Mouse (Mus musculus) heart, embryonic 16.5 days (tissue): ENCODE measurements at regions not wholly inside any gene's neighbourhood (a gene's known extent, or its start where the extent isn't known, plus 50 kb on each side); places are given as distances from the start of the nearest gene placed in this dataset.

ENCODE experiments used
- ATAC-seq: fragments of 200-750 bp; cut with Nextera tagmentation; replicated peaks from 2 replicates; pipeline ENCODE4 v1.8.0; 2017; ENCODE audit warnings: moderate number of reproducible peaks; ENCODE audit not compliant: insufficient read depth, low FRiP score; ENCODE audit errors: extremely low read depth
- H3K27ac ChIP-seq: fragments of 300-500 bp; sonication (generic); 2 replicates; pipeline ENCODE4 v1.5.1; 2014; ENCODE audit warnings: mild to moderate bottlenecking, low read length, control low read depth, moderate library complexity
- H3K27me3 ChIP-seq: fragments of 300-500 bp; sonication (generic); 2 replicates; pipeline ENCODE4 v1.6.1; 2014; ENCODE audit warnings: low read length, mixed read lengths; ENCODE audit not compliant: control insufficient read depth, insufficient read depth
- H3K36me3 ChIP-seq: fragments of 300-500 bp; sonication (generic); 2 replicates; pipeline ENCODE4 v1.6.1; 2014; ENCODE audit not compliant: control insufficient read depth, insufficient read depth
- H3K4me1 ChIP-seq: fragments of 300-500 bp; sonication (generic); 2 replicates; pipeline ENCODE4 v1.6.1; 2014; ENCODE audit warnings: low read length, mixed read lengths; ENCODE audit not compliant: control insufficient read depth, insufficient read depth
- H3K4me2 ChIP-seq: fragments of 300-500 bp; sonication (generic); 2 replicates; pipeline ENCODE4 v1.6.1; 2014; ENCODE audit warnings: low read depth, mild to moderate bottlenecking, control low read depth, low read length
- H3K4me3 ChIP-seq: fragments of 300-500 bp; sonication (generic); 2 replicates; pipeline ENCODE4 v1.5.1; 2014; ENCODE audit warnings: mild to moderate bottlenecking, control low read depth, low read length
- H3K9ac ChIP-seq: fragments of 300-500 bp; sonication (generic); 2 replicates; pipeline ENCODE4 v1.6.1; 2014; ENCODE audit warnings: low read length, control low read depth
- H3K9me3 ChIP-seq: fragments of 300-500 bp; sonication (generic); replicated peaks from 2 replicates; pipeline ENCODE4 v1.6.1; 2016; ENCODE audit warnings: low read length; ENCODE audit not compliant: control insufficient read depth
- WGBS: fragments of 180-500 bp; shearing (Covaris S2); extraction: QIAGEN DNeasy Blood & Tissue Kit; methylation state at CpG from one replicate; pipeline ENCODE4 v1.1.7; 2014; 5-methylcytosine and 5-hydroxymethylcytosine counted together

DNA sequence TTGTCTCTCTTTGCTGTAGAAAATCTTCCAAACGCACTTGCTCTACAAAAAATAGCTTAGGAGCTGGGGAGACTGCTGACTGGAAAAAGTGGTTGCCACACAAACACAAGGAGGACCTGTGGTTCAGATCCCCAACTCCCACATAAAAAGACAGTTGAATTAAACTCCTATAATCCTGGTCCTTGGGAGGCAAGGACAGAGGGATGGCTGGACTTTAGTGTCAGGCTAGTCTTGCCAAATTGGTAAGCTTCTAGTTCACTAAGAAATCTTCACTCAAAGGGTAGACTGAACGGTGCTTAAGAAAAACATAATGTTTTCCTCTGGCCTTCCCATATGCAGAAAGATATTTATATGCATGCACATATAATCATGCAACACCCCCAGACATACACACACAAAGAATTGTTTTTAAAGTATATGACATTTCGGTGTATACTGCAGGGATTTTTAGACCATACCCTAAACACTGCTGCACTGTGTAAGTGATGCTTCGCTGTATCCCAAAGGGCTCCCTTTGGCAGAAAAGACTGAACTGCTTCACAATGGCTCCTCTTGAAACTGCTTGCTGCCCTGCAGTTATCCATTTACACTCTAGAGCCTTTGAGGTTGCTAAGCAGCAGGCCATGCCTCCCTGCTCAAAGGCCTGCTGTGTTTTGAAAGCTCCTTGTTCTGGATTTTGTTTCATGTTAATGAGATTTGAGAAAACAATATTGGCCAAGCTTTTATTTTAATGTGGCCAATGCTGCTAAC is 1299.3 kb downstream of the Zfp704 start:
- Histone ChIP-seq H3K27me3 (no peaks in the 10 kb centered on the region), H3K27ac (no peak overlapping the region), H3K36me3 (no peaks in the 10 kb centered on the region), H3K9me3 (no peaks in the 10 kb centered on the region), H3K9ac (no peak overlapping the region), H3K4me3 (no peak overlapping the region), H3K4me2 (no peak overlapping the region), H3K4me1 (no peaks in the 10 kb centered on the region)
- ATAC-seq, result no peak
- WGBS, result 67% methylated on average over 4 of the region's 4 CpGs

DNA sequence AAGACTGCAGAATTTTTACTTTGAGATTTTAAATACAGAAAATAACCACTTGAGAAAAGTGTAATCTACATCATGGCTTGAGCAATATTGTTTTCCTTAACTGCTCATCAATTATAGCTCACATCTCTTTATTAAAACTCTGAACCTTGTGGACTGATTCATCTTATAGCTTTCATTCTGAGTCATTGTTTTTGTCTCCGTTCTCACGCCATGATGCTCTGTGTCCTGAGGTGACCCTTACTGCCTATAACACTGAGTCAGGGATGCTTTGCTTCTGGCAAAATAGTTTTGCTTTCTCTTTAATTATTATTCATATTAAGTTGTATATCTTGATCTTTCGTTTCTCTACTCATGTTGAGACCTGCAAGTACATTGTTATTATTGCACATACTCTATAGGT is 1302.6 kb downstream of the Zfp704 start:
- Histone ChIP-seq H3K9me3 (no peaks in the 10 kb centered on the region), H3K27me3 (no peaks in the 10 kb centered on the region), H3K9ac (no peak overlapping the region), H3K4me1 (no peaks in the 10 kb centered on the region), H3K27ac (no peak overlapping the region), H3K36me3 (no peaks in the 10 kb centered on the region), H3K4me3 (no peak overlapping the region), H3K4me2 (no peak overlapping the region)
- ATAC-seq, result no peak
- 74% methylated on average over 3 of the region's 3 CpGs for WGBS

DNA sequence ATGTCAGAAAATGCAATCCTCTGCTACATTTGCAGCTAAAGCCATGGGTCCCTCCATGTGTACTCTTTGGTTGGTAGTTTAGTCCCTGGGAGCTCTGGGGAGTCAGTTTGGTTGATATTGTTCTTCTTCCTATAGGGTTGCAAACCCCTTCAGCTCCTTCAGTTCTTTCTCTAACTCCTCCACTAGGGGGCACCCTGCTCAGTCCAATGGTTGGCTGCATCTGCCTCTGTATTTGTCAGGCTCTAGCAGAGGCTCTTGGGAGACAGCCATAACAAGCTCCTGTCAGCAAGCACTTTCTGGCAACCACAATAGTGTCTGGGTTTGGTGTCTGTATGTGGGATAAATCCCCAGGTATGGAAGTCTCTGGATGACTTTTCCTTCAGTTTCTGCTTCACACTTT is 1305.1 kb downstream of the Zfp704 start:
- Histone ChIP-seq H3K4me2 (no peak overlapping the region), H3K4me1 (no peaks in the 10 kb centered on the region), H3K36me3 (no peaks in the 10 kb centered on the region), H3K27ac (no peak overlapping the region), H3K27me3 (no peaks in the 10 kb centered on the region), H3K9me3 (no peaks in the 10 kb centered on the region), H3K4me3 (no peak overlapping the region), H3K9ac (no peak overlapping the region)
- no peak for ATAC-seq

DNA sequence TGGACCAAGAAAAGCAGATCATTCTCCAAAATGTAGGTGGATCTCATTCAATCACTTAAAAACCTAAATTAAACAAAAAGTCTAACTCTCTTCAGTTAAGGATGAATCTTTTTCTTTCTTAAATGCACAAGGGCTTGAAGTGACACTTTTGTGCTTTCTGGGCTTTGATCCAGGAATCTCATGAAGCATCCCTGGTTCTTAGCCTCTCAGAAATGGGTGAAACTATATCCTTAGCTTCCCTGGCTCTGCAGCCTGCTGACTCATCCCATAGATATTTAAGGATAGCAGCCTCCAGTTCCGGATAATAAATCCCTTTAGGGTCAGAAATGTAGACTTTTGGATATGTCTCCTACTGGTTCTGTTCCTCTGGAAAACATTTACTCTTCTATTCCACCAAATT is 1316.8 kb downstream of the Zfp704 start:
- no peaks in the 10 kb centered on the region for H3K27me3 ChIP-seq
- ATAC-seq, result no peak
- H3K4me3 ChIP-seq, result no peak overlapping the region
- 64% methylated on average over 1 of the region's 1 CpGs for WGBS
- no peak overlapping the region for H3K4me2 ChIP-seq
- H3K4me1 ChIP-seq, result no peaks in the 10 kb centered on the region
- H3K27ac ChIP-seq, result no peak overlapping the region
- no peaks in the 10 kb centered on the region for H3K36me3 ChIP-seq
- H3K9me3 ChIP-seq, result no peaks in the 10 kb centered on the region
- no peak overlapping the region for H3K9ac ChIP-seq

DNA sequence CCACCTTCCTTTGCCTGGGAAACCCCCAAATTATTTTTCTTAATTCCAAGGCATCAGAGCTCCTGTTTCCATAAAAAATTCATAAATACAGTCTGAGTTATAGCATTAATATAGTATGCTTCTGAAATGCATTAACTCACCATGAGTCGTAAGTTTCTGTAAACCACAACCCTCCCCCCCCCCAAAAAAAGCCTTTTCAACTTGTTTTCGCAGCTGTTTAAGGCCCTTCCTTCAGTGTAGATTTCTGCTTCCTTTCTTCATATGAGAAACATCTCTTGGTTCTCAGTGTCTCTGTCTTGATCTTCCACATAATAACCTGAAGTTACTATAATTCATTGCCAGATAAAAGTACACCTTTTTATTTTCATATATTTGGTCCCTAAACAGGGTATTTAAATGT is 1320.3 kb downstream of the Zfp704 start:
- no peaks in the 10 kb centered on the region for H3K4me1 ChIP-seq
- H3K9ac ChIP-seq, result no peak overlapping the region
- ATAC-seq, result no peak
- WGBS, result 76% methylated on average over 2 of the region's 2 CpGs
- no peaks in the 10 kb centered on the region for H3K36me3 ChIP-seq
- no peak overlapping the region for H3K4me2 ChIP-seq
- H3K4me3 ChIP-seq, result no peak overlapping the region
- no peaks in the 10 kb centered on the region for H3K27me3 ChIP-seq
- no peaks in the 10 kb centered on the region for H3K9me3 ChIP-seq
- H3K27ac ChIP-seq, result no peak overlapping the region

DNA sequence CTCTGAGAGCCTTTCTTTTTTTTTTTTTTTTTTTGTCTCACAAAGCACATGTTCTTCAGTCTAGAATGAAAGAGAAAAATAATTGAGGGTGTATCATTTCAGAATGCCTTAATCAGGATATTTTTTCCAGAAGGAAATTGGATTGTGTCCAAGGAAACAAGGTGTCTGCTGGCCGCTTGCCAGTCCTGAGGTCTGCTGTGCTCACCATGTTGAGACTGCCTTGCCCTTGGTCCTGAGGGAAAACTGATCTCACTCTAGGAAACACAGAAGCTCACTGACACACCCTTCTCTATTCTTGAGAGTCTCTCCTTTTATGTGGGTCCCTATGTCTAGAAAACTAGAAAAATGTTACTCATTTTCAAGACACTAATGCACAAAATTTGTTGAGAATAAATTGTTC is 1321.4 kb downstream of the Zfp704 start:
- no peak overlapping the region for H3K27ac ChIP-seq
- no peaks in the 10 kb centered on the region for H3K4me1 ChIP-seq
- no peak overlapping the region for H3K4me3 ChIP-seq
- no peak for ATAC-seq
- H3K9me3 ChIP-seq, result no peaks in the 10 kb centered on the region
- H3K36me3 ChIP-seq, result no peaks in the 10 kb centered on the region
- no peaks in the 10 kb centered on the region for H3K27me3 ChIP-seq
- no peak overlapping the region for H3K9ac ChIP-seq
- no peak overlapping the region for H3K4me2 ChIP-seq
- 38% methylated on average over 1 of the region's 1 CpGs for WGBS

DNA sequence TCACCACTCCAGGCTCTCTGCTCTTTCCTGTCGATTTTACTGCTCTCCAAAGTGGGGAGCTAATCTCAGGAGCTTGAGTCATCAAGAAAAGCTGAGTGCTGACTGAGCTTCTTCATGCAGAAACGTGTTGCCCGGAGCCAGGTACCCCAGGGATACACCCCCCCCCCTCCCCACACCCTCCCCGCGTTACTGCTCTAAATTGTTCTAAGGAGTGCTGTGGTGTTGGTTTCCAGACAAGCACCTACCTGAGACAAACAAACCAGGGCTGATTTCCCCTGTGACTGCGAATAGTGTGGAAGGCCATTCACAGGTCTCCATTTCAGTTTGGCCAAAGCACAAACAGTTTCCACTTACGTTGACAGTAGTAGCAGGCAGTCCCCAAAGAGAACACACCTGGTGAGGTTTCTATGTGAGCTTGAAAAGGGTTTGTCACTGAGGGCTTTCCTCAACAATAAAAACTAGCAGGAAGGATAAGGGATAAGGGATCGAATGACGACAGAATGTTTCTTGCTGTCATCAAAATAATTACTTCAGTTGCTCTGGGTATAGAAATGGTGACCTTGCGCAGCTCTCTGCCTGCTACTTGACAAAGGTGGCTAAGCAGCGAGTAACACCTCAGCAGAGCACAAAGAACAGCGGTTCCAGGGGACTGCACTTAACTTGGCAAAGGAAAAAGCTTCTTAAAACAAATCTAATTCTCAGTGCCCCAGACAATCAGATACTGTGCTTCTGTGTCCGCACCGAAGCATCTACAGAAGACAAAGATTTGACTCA is 1325.0 kb downstream of the Zfp704 start:
- Histone ChIP-seq H3K4me2 (no peak overlapping the region), H3K9ac (no peak overlapping the region), H3K4me1 (no peaks in the 10 kb centered on the region), H3K4me3 (no peak overlapping the region), H3K9me3 (no peaks in the 10 kb centered on the region), H3K27me3 (no peaks in the 10 kb centered on the region), H3K27ac (no peak overlapping the region), H3K36me3 (no peaks in the 10 kb centered on the region)
- WGBS, result 68% methylated on average over 14 of the region's 14 CpGs
- ATAC-seq, result no peak

DNA sequence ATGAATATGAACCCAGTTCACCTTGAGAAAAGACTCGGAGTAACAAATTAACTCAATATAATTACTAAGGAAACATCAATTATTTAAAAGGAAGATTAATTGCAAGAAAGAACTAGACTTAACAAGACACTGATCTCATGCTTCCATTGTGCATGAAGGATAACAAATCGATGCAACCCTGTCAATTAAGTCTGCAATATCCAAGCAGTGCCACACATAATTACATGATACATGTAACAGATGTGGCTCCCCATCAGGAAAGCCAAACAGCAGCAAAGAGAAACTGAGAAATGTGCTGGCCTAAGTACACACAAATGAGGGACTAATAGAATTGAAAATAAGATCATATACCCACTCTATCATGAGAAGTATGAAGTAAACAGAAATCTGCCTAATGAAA is 1327.5 kb downstream of the Zfp704 start:
- no peak overlapping the region for H3K27ac ChIP-seq
- no peaks in the 10 kb centered on the region for H3K27me3 ChIP-seq
- H3K4me3 ChIP-seq, result no peak overlapping the region
- H3K9ac ChIP-seq, result no peak overlapping the region
- H3K4me2 ChIP-seq, result no peak overlapping the region
- 66% methylated on average over 2 of the region's 2 CpGs for WGBS
- no peaks in the 10 kb centered on the region for H3K9me3 ChIP-seq
- H3K4me1 ChIP-seq, result no peaks in the 10 kb centered on the region
- ATAC-seq, result no peak
- H3K36me3 ChIP-seq, result no peaks in the 10 kb centered on the region

DNA sequence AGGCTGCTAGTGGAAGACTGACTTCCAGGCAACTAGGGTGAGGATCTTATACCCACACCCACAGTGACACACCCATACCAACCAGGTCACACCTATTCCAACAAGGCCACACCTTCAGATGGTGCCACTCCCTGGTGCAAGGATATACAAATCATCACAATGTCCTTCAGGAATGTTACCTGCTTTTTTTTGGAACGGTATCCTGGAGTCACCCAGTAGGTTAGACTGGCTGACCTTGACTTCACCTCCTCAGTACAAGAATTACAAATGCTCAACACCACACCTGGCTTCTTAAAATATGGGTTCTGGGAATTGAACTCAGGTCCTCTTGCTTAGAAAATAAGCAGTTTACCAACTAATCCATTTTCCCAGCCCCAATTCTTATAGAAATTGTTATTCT is 1333.2 kb downstream of the Zfp704 start:
- H3K9ac ChIP-seq, result no peak overlapping the region
- ATAC-seq, result no peak
- no peak overlapping the region for H3K4me3 ChIP-seq
- H3K36me3 ChIP-seq, result no peaks in the 10 kb centered on the region
- no peak overlapping the region for H3K4me2 ChIP-seq
- WGBS, result 74% methylated on average over 1 of the region's 1 CpGs
- H3K4me1 ChIP-seq, result no peaks in the 10 kb centered on the region
- H3K27me3 ChIP-seq, result no peaks in the 10 kb centered on the region
- H3K9me3 ChIP-seq, result no peaks in the 10 kb centered on the region
- H3K27ac ChIP-seq, result no peak overlapping the region
